Mouse (Mus musculus): ENCODE results near the gene Slc4a4.
"Not testable (repeated sequence)": the region's sequence is repeated elsewhere in the genome, so short reads cannot be mapped to it uniquely, and the experiment has no call there.

The Slc4a4 gene

GRCm38 (mm10) chr5:88960342-88961105 is 73.9 kb downstream of the Slc4a4 start:
- no peak for DNase-seq (ENCODE audit: low spot score)

- no peak for DNase-seq (ENCODE audit: low spot score)
Observed at GRCm38 (mm10) chr5:88961351-88961761, 74.7 kb downstream of the Slc4a4 start.

- DNase-seq (ENCODE audit: low spot score): no peak
Observed at GRCm38 (mm10) chr5:88964685-88965290, 78.2 kb downstream of the Slc4a4 start.

- no peak for DNase-seq (ENCODE audit: low spot score)
Observed at GRCm38 (mm10) chr5:88966507-88966906, 79.9 kb downstream of the Slc4a4 start.

- no peak for DNase-seq (ENCODE audit: low spot score)
Observed at GRCm38 (mm10) chr5:88968923-88969639, 82.5 kb downstream of the Slc4a4 start.

GRCm38 (mm10) chr5:88971554-88971953 is 84.9 kb downstream of the Slc4a4 start:
- no peak for DNase-seq (ENCODE audit: low spot score)

GRCm38 (mm10) chr5:88972277-88972676 is 85.7 kb downstream of the Slc4a4 start:
- no peak for DNase-seq (ENCODE audit: low spot score)

GRCm38 (mm10) chr5:88973130-88973529 is 86.5 kb downstream of the Slc4a4 start:
- DNase-seq (ENCODE audit: low spot score): no peak

- DNase-seq (ENCODE audit: low spot score): no peak
Observed at GRCm38 (mm10) chr5:88975694-88976093, 89.1 kb downstream of the Slc4a4 start.

GRCm38 (mm10) chr5:88976428-88976827 is 89.8 kb downstream of the Slc4a4 start:
- DNase-seq (ENCODE audit: low spot score): no peak

- DNase-seq (ENCODE audit: low spot score): no peak
Observed at GRCm38 (mm10) chr5:88980740-88981139, 94.1 kb downstream of the Slc4a4 start.

GRCm38 (mm10) chr5:88981243-88982014 is 94.8 kb downstream of the Slc4a4 start:
- no peak for DNase-seq (ENCODE audit: low spot score)

- DNase-seq (ENCODE audit: low spot score): no peak
Observed at GRCm38 (mm10) chr5:88982040-88982736, 95.6 kb downstream of the Slc4a4 start.

GRCm38 (mm10) chr5:88983170-88983569 is 96.6 kb downstream of the Slc4a4 start:
- DNase-seq (ENCODE audit: low spot score): no peak

GRCm38 (mm10) chr5:88983652-88984051 is 97.0 kb downstream of the Slc4a4 start:
- no peak for DNase-seq (ENCODE audit: low spot score)

GRCm38 (mm10) chr5:88989018-88989417 is 102.4 kb downstream of the Slc4a4 start:
- DNase-seq (ENCODE audit: low spot score): no peak

GRCm38 (mm10) chr5:88990196-88990747 is 103.7 kb downstream of the Slc4a4 start:
- no peak for DNase-seq (ENCODE audit: low spot score)

- not testable (repeated sequence) for DNase-seq (ENCODE audit: low spot score)
Observed at GRCm38 (mm10) chr5:88991309-88991708, 104.7 kb downstream of the Slc4a4 start.

GRCm38 (mm10) chr5:88994533-88994932 is 107.9 kb downstream of the Slc4a4 start:
- no peak for DNase-seq (ENCODE audit: low spot score)

- no peak for DNase-seq (ENCODE audit: low spot score)
Observed at GRCm38 (mm10) chr5:88996246-88996645, 109.6 kb downstream of the Slc4a4 start.

- DNase-seq (ENCODE audit: low spot score): no peak
Observed at GRCm38 (mm10) chr5:88997277-88997676, 110.7 kb downstream of the Slc4a4 start.
